Mouse (Mus musculus) liver, postnatal 0 days (tissue): ENCODE measurements around the gene Il3ra. TPM values are rescaled to one million over a fixed set of nuclear protein-coding genes. Genes with fewer than 3 reads are reported as not detected.

ENCODE experiments used
- ATAC-seq: fragments of 200-750 bp; cut with Nextera tagmentation; 2 replicates; pipeline ENCODE4 v1.8.0; 2017; ENCODE audit warnings: mild to moderate bottlenecking, moderate library complexity
- DNase-seq: peaks from one replicate; pipeline ENCODE4 v3.0.0-alpha.2; 2016
- H3K27ac ChIP-seq: fragments of 300-500 bp; sonication (generic); 2 replicates; pipeline ENCODE4 v1.5.1; 2014; ENCODE audit warnings: antibody characterized with exemption, moderate library complexity, mild to moderate bottlenecking, low read depth
- H3K27me3 ChIP-seq: fragments of 300-500 bp; sonication (generic); 2 replicates; pipeline ENCODE4 v1.6.1; 2014; ENCODE audit warnings: low read length, control low read depth, mixed read lengths; ENCODE audit not compliant: insufficient read depth
- H3K36me3 ChIP-seq: fragments of 300-500 bp; sonication (generic); replicated peaks from 2 replicates; pipeline ENCODE4 v1.6.1; 2014; ENCODE audit warnings: mild to moderate bottlenecking, control low read depth, low read length, moderate library complexity, mixed read lengths; ENCODE audit not compliant: insufficient read depth
- H3K4me1 ChIP-seq: fragments of 300-500 bp; sonication (generic); 2 replicates; pipeline ENCODE4 v1.6.1; 2014; ENCODE audit warnings: antibody characterized with exemption, mild to moderate bottlenecking, control low read depth; ENCODE audit not compliant: insufficient read depth
- H3K4me2 ChIP-seq: fragments of 300-500 bp; sonication (generic); 2 replicates; pipeline ENCODE4 v1.6.1; 2014; ENCODE audit warnings: low read depth, mild to moderate bottlenecking, low read length, moderate library complexity, mixed read lengths
- H3K4me3 ChIP-seq: fragments of 300-500 bp; sonication (generic); 2 replicates; pipeline ENCODE4 v1.5.1; 2014; ENCODE audit warnings: low read depth, low read length
- H3K9ac ChIP-seq: fragments of 300-500 bp; sonication (generic); replicated peaks from 2 replicates; pipeline ENCODE4 v1.6.1; 2014; ENCODE audit warnings: mild to moderate bottlenecking, moderate library complexity
- H3K9me3 ChIP-seq: fragments of 300-500 bp; sonication (generic); 2 replicates; pipeline ENCODE4 v1.6.1; 2016; ENCODE audit warnings: mild to moderate bottlenecking, control low read depth, low read length, mixed read lengths
- CTCF ChIP-seq: sonication (generic); IDR thresholded peaks from 2 replicates; pipeline ENCODE4 v1.5.1; 2016; ENCODE audit warnings: antibody characterized with exemption, low read depth
- EP300 ChIP-seq: IDR thresholded peaks from 2 replicates; pipeline ENCODE4 v1.6.1; 2016; ENCODE audit warnings: antibody characterized with exemption, low read depth, mild to moderate bottlenecking
- WGBS: fragments of 180-500 bp; shearing (Covaris S2); extraction: QIAGEN DNeasy Blood & Tissue Kit; methylation state at CpG from one replicate; pipeline ENCODE4 v1.1.7; 2014; ENCODE audit not compliant: insufficient replicate concordance; 5-methylcytosine and 5-hydroxymethylcytosine counted together
- polyA plus RNA-seq: library from polyadenylated mRNA; unstranded; fragments of >200 nt; fragmentation: Nextera tagmentation; extraction: Ambion mirVana; gene quantifications from 2 replicates; pipeline ENCODE4 v1.2.1, GENCODE M21; 2015

The Il3ra gene
- polyA plus RNA-seq, 1 experiment from 2014 or later, result 2.9 TPM

- TF ChIP-seq EP300 (no peak), CTCF (no peak)
- DNase-seq, result no peak
- WGBS, result 92% methylated on average over 13 of the region's 13 CpGs
- Histone ChIP-seq H3K4me3 (no peak overlapping the region), H3K27ac (no peak overlapping the region), H3K9ac (no peak overlapping the region), H3K4me2 (no peak overlapping the region), H3K36me3 (no peaks in the 10 kb centered on the region), H3K27me3 (no peaks in the 10 kb centered on the region), H3K9me3 (peaks cover 47% of the 10 kb centered on the region), H3K4me1 (no peaks in the 10 kb centered on the region)
- ATAC-seq, result peak; percentile 13; the same call in 1 of the 2 replicates
These were observed 8.7 kb downstream of the Il3ra start for GRCm38 (mm10) chr14:14354511-14355359.

GRCm38 (mm10) chr14:14355360-14355646 lies 9.2 kb downstream of the Il3ra start:
- Histone ChIP-seq H3K4me2 (no peak overlapping the region), H3K27me3 (no peaks in the 10 kb centered on the region), H3K36me3 (no peaks in the 10 kb centered on the region), H3K9me3 (peaks cover 42% of the 10 kb centered on the region), H3K4me1 (no peaks in the 10 kb centered on the region), H3K4me3 (no peak overlapping the region), H3K27ac (no peak overlapping the region), H3K9ac (no peak overlapping the region)
- WGBS, result 86% methylated on average over 8 of the region's 8 CpGs
- TF ChIP-seq EP300 (no peak), CTCF (no peak)
- DNase-seq (peak; percentile 13), ATAC-seq (no peak)

- H3K27ac ChIP-seq, result no peak overlapping the region
- no peaks in the 10 kb centered on the region for H3K36me3 ChIP-seq
- no peaks in the 10 kb centered on the region for H3K27me3 ChIP-seq
- WGBS, result 83% methylated on average over 1 of the region's 1 CpGs
- H3K4me1 ChIP-seq, result no peaks in the 10 kb centered on the region
- no peak for ATAC-seq
- H3K4me3 ChIP-seq, result no peak overlapping the region
- no peak overlapping the region for H3K9ac ChIP-seq
- H3K4me2 ChIP-seq, result no peak overlapping the region
- no peak for DNase-seq
- H3K9me3 ChIP-seq, result no peaks in the 10 kb centered on the region
- no peak for TF ChIP-seq CTCF
- no peak for TF ChIP-seq EP300
These were observed 49.5 kb downstream of the Il3ra start for GRCm38 (mm10) chr14:14395535-14395934.

GRCm38 (mm10) chr14:14400998-14401397 lies 54.9 kb downstream of the Il3ra start, which contains the start of gene Olfr721-ps1:
Gene Olfr721-ps1, plus strand, starts transcription at chr14:14401298.
- no peaks in the 10 kb centered on the region for H3K36me3 ChIP-seq
- H3K27me3 ChIP-seq, result no peaks in the 10 kb centered on the region
- no peak within 1 kb of the TSS for H3K27ac ChIP-seq
- H3K9me3 ChIP-seq, result no peaks in the 10 kb centered on the region
- no peak within 1 kb of the TSS for H3K4me3 ChIP-seq
- DNase-seq, result no peak
- no peak within 1 kb of the TSS for H3K9ac ChIP-seq
- TF ChIP-seq EP300, result no peak
- TF ChIP-seq CTCF, result no peak
- ATAC-seq, result no peak
- no peaks in the 10 kb centered on the region for H3K4me1 ChIP-seq
- WGBS, result 78% methylated on average over 2 of the region's 2 CpGs
- H3K4me2 ChIP-seq, result no peak within 1 kb of the TSS

Other genes with a start within 250 kb of the Il3ra start
- 101 and 106 TPM in 2 replicates for gene Psmd6, start 225.3 kb upstream of the Il3ra start, polyA plus RNA-seq
- gene Olfr720, start 159.4 kb upstream of the Il3ra start, polyA plus RNA-seq, result not detected in 2 replicates
- not detected in 2 replicates for gene Olfr31, start 23.4 kb upstream of the Il3ra start, polyA plus RNA-seq
- gene Olfr721-ps1, start 55.0 kb downstream of the Il3ra start, polyA plus RNA-seq, result not detected in 2 replicates